Mouse (Mus musculus) granulocyte monocyte progenitor cell, adult 5-6 weeks (primary cell): ENCODE results near the gene Rpl24. TPM values are rescaled to one million over a fixed set of nuclear protein-coding genes. Genes with fewer than 3 reads are reported as not detected.
A peak's percentile ranks its signal among the peaks of the same experiment; 100 is the strongest.

Experiments
- ATAC-seq: replicated peaks from 2 replicates; pipeline ENCODE4 v1.8.0; 2016; ENCODE audit warnings: mild to moderate bottlenecking, moderate TSS enrichment, inconsistent platforms; ENCODE audit not compliant: poor library complexity, severe bottlenecking
- total RNA-seq, 2 experiments: library from RNA; stranded (forward) in 1 of 2; stranded (reverse) in 1 of 2; fragments of 200-712, 200-1000 nt in 1 of 2; fragments of >200 nt in 1 of 2; fragmentation: Nextera tagmentation in 1 of 2; gene quantifications; 2 replicates each; pipeline ENCODE4 v1.2.3; 2014 to 2017

Rpl24 gene
- total RNA-seq, 2 experiments from 2014 or later: 1,306 to 1,672 TPM

GRCm38 (mm10) chr16:55969147-55969546 is 3.1 kb downstream of the Rpl24 start:
- ATAC-seq: no peak; the same call in 1 of the 2 replicates

- ATAC-seq: no peak
Measured at GRCm38 (mm10) chr16:55970416-55970815, 4.3 kb downstream of the Rpl24 start.

GRCm38 (mm10) chr16:55971735-55972615 is 5.9 kb downstream of the Rpl24 start:
- no peak for ATAC-seq

- ATAC-seq: no peak
Measured at GRCm38 (mm10) chr16:55972626-55973201, 6.6 kb downstream of the Rpl24 start.

GRCm38 (mm10) chr16:55973431-55974255 is 7.6 kb downstream of the Rpl24 start, which contains the start of gene Zbtb11:
Gene Zbtb11, plus strand, starts transcription at chr16:55973883.
- peak; percentile 72 for ATAC-seq

GRCm38 (mm10) chr16:55974256-55974902 is 8.3 kb downstream of the Rpl24 start:
- peak; percentile 68 for ATAC-seq

GRCm38 (mm10) chr16:55974903-55975285 is 8.8 kb downstream of the Rpl24 start:
- peak; percentile 49 for ATAC-seq

GRCm38 (mm10) chr16:55986001-55986400 is 19.9 kb downstream of the Rpl24 start:
- no peak for ATAC-seq

GRCm38 (mm10) chr16:55990311-55990710 is 24.2 kb downstream of the Rpl24 start:
- ATAC-seq: peak; percentile 91

- peak; percentile 63 for ATAC-seq
Measured at GRCm38 (mm10) chr16:55994235-55994634, 28.2 kb downstream of the Rpl24 start.

GRCm38 (mm10) chr16:56006798-56007197 is 40.7 kb downstream of the Rpl24 start:
- no peak for ATAC-seq

- ATAC-seq: no peak
Measured at GRCm38 (mm10) chr16:56008862-56009261, 42.8 kb downstream of the Rpl24 start.

- ATAC-seq: peak; percentile 40; the same call in 1 of the 2 replicates
Measured at GRCm38 (mm10) chr16:56012789-56013743, 47.0 kb downstream of the Rpl24 start.

GRCm38 (mm10) chr16:56014076-56014475 is 48.0 kb downstream of the Rpl24 start:
- ATAC-seq: no peak

GRCm38 (mm10) chr16:56019660-56020059 is 53.6 kb downstream of the Rpl24 start:
- ATAC-seq: no peak
